Mouse (Mus musculus) hindbrain, embryonic 13.5 days (tissue): Measurements from ENCODE around the gene Vangl1. TPM values are rescaled to one million over a fixed set of nuclear protein-coding genes. Genes with fewer than 3 reads are reported as not detected.

ENCODE experiments used
- ATAC-seq: fragments of 200-750 bp; cut with Nextera tagmentation; 2 replicates; pipeline ENCODE4 v1.8.0; 2017; ENCODE audit warnings: moderate TSS enrichment; ENCODE audit not compliant: low FRiP score
- H3K27ac ChIP-seq: fragments of 300-500 bp; sonication (generic); 2 replicates; pipeline ENCODE4 v1.5.1; 2015; ENCODE audit warnings: inconsistent platforms, mild to moderate bottlenecking, moderate library complexity
- H3K27me3 ChIP-seq: fragments of 300-500 bp; sonication (generic); 2 replicates; pipeline ENCODE4 v1.6.1; 2015; ENCODE audit warnings: mild to moderate bottlenecking, inconsistent platforms
- H3K36me3 ChIP-seq: fragments of 300-500 bp; sonication (generic); 2 replicates; pipeline ENCODE4 v1.6.1; 2015; ENCODE audit warnings: mild to moderate bottlenecking, inconsistent platforms
- H3K4me1 ChIP-seq: fragments of 300-500 bp; sonication (generic); replicated peaks from 2 replicates; pipeline ENCODE4 v1.6.1; 2015; ENCODE audit warnings: inconsistent platforms
- H3K4me2 ChIP-seq: fragments of 300-500 bp; sonication (generic); 2 replicates; pipeline ENCODE4 v1.6.1; 2015; ENCODE audit warnings: inconsistent platforms, mild to moderate bottlenecking, moderate library complexity
- H3K4me3 ChIP-seq: fragments of 300-500 bp; sonication (generic); 2 replicates; pipeline ENCODE4 v1.5.1; 2015; ENCODE audit warnings: mild to moderate bottlenecking, inconsistent platforms
- H3K9ac ChIP-seq: fragments of 300-500 bp; sonication (generic); 2 replicates; pipeline ENCODE4 v1.6.1; 2015; ENCODE audit warnings: mild to moderate bottlenecking, inconsistent platforms
- H3K9me3 ChIP-seq: fragments of 300-500 bp; sonication (generic); 2 replicates; pipeline ENCODE4 v1.6.1; 2016; ENCODE audit warnings: inconsistent platforms
- WGBS: fragments of 180-500 bp; shearing (Covaris S2); methylation state at CpG from one replicate; pipeline ENCODE4 v1.1.7; 2015; 5-methylcytosine and 5-hydroxymethylcytosine counted together
- polyA plus RNA-seq: library from polyadenylated mRNA; unstranded; fragments of >200 nt; fragmentation: Nextera tagmentation; extraction: Ambion mirVana; gene quantifications from 2 replicates; pipeline ENCODE4 v1.2.1, GENCODE M21; 2015

Gene Vangl1
- 7.0 and 7.2 TPM in 2 replicates for polyA plus RNA-seq

DNA sequence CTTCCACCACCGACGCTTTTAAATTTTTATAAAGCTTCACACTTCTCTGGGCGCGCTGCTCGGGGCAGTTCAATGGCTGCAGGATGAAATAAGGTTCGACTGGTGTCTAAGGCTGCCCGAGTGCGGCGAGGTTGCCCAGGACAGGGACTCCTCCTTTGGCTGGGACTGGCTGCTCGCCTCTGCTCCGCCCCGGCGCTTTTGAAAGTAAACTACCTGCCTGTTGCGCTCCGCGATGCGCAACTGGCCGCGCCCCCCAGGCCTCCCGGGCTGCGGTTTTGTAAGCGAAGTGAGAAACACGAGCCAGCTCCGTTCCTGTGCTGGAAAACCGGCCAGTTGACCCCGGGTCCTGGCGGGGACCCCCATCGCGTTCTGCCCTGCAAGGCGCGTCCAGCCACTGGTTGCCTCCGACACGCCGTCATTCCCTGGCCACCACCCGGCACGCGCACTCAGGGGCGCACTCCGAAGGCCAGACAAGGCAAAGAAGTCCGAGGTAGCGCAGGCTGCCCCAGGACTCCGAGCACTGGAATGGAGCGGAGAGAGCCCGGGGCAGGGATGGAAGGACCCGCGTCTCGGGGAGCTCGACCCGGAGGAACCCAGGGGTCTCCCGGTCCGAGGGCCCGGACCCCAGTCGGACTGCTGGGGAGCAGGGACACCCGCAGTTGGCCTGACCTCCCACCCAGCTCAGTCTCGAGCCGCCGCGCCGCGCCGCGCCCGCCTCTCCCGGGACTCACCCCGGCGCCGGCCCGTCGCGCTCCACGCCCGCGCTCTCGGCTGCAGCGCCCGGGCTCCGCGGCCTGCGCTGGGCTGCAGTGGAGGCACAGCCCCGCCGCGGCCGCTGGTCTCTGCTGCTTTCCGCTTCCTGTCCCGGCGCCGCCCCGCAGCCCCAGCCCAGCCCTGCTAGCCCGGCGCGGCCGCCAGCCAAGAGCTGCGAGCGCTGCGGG lies at the start of gene Vangl1:
Vangl1 (minus strand) TSS at position 913 of the 941 bp plus-strand sequence.
- peak within 1 kb of the TSS; percentile 76 for H3K9ac ChIP-seq
- no peaks in the 10 kb centered on the region for H3K36me3 ChIP-seq
- WGBS: under 1% methylated on average over 60 of the region's 95 CpGs
- peaks cover 42% of the 10 kb centered on the region for H3K4me1 ChIP-seq
- peak within 1 kb of the TSS; percentile 65 for H3K27ac ChIP-seq
- H3K9me3 ChIP-seq: no peaks in the 10 kb centered on the region
- H3K4me3 ChIP-seq: peak within 1 kb of the TSS; percentile 54
- peak within 1 kb of the TSS; percentile 94 for H3K4me2 ChIP-seq
- peaks cover 75% of the 10 kb centered on the region for H3K27me3 ChIP-seq
- ATAC-seq: peak; percentile 87

DNA sequence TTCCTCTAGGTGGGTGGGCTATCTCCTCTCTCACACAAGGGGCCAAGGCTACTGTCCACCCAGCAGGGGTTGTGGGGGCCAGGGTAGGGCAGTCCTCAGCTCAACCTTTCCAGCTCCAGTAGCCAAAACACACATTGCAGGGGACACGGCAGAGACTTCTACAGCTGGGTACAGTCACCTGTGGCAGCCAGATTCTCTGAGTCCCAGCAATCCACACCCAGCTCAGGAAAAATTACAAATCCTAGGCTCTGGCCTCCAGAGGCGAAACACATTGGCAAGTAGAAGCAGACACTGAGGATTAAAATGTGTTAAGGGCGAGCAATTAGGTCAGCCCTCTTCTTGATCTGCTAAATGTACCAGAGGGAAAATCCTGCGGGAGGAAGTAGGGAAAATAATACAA lies 49.1 kb upstream of the Vangl1 start:
- 72% methylated on average over 4 of the region's 4 CpGs for WGBS
- Histone ChIP-seq H3K36me3 (no peaks in the 10 kb centered on the region), H3K4me1 (no peaks in the 10 kb centered on the region), H3K4me2 (no peak overlapping the region), H3K9ac (no peak overlapping the region), H3K27ac (no peak overlapping the region), H3K9me3 (peaks cover 4% of the 10 kb centered on the region; the same call in 1 of the 2 replicates), H3K27me3 (no peaks in the 10 kb centered on the region), H3K4me3 (no peak overlapping the region)
- ATAC-seq: no peak

DNA sequence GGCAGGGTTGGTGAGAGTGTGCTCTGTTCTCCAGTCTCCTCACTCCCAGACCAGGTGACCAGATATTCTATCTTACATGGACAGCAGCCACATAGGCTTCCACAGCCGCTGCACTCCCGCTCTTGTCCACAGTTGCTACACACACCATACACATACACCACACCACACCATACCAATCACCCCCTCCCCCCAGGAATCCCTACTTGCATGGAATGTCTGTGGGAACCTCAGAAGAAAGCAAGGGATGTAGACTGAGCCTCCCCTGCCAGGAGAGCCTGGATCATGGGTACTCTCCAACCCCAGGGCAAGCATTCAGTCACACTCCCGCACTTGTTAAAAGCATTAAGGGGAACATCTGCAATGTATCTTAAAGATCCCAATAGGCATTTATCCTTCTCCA lies 48.4 kb upstream of the Vangl1 start:
- H3K4me2 ChIP-seq: no peak overlapping the region
- no peak overlapping the region for H3K27ac ChIP-seq
- 90% methylated on average over 3 of the region's 3 CpGs for WGBS
- H3K4me3 ChIP-seq: no peak overlapping the region
- no peak overlapping the region for H3K9ac ChIP-seq
- H3K9me3 ChIP-seq: peaks cover 4% of the 10 kb centered on the region; the same call in 1 of the 2 replicates
- ATAC-seq: no peak
- no peaks in the 10 kb centered on the region for H3K36me3 ChIP-seq
- H3K4me1 ChIP-seq: no peaks in the 10 kb centered on the region
- H3K27me3 ChIP-seq: no peaks in the 10 kb centered on the region

DNA sequence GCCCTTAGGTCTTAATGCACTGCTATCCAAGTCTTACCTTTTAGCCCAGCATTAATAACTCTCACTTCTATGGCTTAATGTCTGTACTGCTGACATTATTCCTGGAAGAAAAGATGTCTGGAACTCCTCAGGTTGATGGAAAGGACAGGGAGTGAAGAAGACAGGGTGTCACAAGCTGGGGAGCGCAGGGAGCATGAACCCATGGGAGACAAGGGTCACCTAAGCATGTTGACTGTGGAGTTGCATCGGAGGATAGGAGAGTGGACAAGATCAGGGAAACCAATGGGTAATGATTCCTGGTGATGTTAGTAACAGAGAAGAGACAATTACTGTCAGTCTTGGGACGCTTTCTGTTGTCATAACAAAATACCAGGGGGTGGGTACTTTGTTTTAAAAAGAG lies 46.4 kb upstream of the Vangl1 start:
- H3K4me2 ChIP-seq: no peak overlapping the region
- 94% methylated on average over 3 of the region's 3 CpGs for WGBS
- no peak overlapping the region for H3K4me3 ChIP-seq
- H3K4me1 ChIP-seq: no peaks in the 10 kb centered on the region
- no peaks in the 10 kb centered on the region for H3K27me3 ChIP-seq
- no peak for ATAC-seq
- no peak overlapping the region for H3K9ac ChIP-seq
- peaks cover 4% of the 10 kb centered on the region; the same call in 1 of the 2 replicates for H3K9me3 ChIP-seq
- H3K27ac ChIP-seq: no peak overlapping the region
- no peaks in the 10 kb centered on the region for H3K36me3 ChIP-seq

DNA sequence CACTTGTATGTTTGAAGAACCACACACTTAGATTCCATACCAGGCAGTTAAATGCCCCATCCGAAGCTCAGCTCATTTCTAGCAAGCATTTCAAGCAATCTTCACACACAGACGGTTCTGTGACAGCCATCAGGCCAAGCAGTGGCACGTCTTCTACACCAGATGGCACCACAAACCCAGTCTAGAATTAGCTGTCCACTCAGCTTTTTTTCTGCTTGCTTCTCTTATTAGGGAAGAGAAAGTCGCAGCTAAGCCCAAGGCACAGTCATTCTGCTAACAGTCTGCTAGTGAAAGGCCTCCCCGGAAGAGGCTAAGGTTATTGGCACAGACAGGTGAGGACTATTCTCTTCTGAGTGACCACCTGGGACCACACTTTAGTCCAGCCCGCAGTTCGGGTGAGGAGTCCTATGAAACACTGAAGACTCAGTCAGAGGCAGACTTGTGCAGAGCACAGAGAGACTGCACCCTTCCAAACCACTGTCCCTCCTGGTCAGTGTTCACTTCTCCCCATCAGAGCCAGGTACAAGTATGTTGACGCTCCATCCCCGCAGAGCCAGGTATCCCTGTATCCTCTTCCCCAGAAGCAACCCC lies 45.0 kb upstream of the Vangl1 start:
- Histone ChIP-seq H3K4me2 (no peak overlapping the region), H3K27me3 (no peaks in the 10 kb centered on the region), H3K4me3 (no peak overlapping the region), H3K27ac (no peak overlapping the region), H3K4me1 (no peaks in the 10 kb centered on the region), H3K9me3 (peaks cover 4% of the 10 kb centered on the region; the same call in 1 of the 2 replicates), H3K9ac (no peak overlapping the region), H3K36me3 (no peaks in the 10 kb centered on the region)
- 55% methylated on average over 9 of the region's 9 CpGs for WGBS
- peak; percentile 67 for ATAC-seq

DNA sequence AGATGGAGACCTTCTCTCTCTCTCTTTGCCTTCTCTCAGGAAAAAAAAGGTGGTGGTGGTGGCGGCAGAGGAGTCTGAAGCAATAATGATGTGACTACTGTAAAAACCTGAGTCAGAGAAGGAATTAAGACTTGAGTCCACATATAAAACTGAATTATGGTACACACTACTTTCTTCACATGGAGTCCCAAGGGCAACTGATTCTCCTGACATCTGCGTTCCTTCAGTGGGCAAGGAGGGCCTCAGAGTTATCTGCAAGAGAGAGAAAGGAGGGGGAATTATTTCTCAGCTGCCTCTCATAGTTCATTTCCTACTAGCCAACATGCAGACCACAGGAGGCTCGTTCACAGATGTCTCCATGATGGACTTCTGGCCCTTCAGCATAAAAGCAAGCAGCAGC lies 40.1 kb upstream of the Vangl1 start:
- H3K27ac ChIP-seq: no peak overlapping the region
- no peaks in the 10 kb centered on the region for H3K27me3 ChIP-seq
- no peaks in the 10 kb centered on the region for H3K4me1 ChIP-seq
- H3K4me2 ChIP-seq: no peak overlapping the region
- no peaks in the 10 kb centered on the region for H3K9me3 ChIP-seq
- H3K4me3 ChIP-seq: no peak overlapping the region
- WGBS: 87% methylated on average over 3 of the region's 3 CpGs
- H3K9ac ChIP-seq: no peak overlapping the region
- ATAC-seq: no peak
- no peaks in the 10 kb centered on the region for H3K36me3 ChIP-seq

DNA sequence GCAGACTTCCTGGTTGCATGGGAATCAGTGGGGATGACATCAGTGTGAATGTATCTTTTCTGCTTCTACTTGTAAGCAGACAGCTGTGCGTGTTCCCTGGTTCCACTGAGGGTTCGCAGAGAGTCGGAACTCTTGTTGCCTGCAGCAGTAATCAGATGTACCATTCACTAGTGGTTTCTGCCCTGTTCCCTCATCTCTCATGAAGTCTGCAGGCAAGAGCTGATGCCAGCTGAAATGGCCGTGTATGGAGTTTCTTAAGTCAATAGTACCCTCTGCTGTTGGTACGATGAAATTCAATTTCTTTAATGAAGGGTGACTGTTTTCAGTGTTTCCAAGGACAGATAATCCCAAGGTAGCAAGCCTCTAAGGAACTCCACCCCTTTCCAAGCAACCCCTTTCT lies 38.4 kb upstream of the Vangl1 start:
- WGBS: 42% methylated on average over 5 of the region's 5 CpGs
- ATAC-seq: 0 out of 2 replicates have a peak, but pooled peaks have one; percentile 63

DNA sequence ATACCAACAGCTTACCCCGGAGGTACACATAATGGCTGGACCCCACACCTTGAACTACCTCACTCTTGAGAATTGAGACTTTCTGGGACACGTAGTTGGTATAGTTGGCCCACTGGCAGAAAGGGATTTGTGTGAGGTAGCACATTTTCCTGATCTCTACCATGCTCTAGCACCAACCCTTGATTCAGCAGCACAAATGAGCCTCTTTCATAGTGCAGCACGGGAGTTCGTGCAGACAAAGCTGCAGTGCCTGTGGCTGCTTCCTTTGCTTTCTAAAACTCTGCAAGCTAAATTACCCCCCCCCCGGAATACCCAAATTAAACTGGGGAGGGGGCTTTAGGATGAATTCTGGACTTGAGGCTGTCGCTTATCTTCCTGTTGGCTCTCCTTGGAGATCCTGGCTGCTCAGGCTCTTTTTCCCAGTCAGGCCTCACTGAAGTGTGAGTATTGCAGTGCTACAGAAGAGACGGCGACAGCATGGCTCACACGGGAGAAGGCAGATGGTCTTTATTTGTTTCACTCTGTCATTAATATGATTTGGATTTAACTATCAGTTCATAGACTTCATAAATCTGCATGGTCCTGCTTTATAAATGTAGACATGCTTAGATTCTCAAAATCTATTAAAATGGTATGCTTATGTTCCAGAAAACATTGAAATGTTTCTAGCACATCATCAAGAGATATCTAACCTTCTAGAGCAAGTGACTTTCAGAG lies 27.1 kb upstream of the Vangl1 start:
- Histone ChIP-seq H3K36me3 (no peaks in the 10 kb centered on the region), H3K4me3 (no peak overlapping the region), H3K9me3 (peaks cover 16% of the 10 kb centered on the region), H3K9ac (no peak overlapping the region), H3K27ac (no peak overlapping the region), H3K27me3 (no peaks in the 10 kb centered on the region), H3K4me1 (no peaks in the 10 kb centered on the region), H3K4me2 (no peak overlapping the region)
- no peak for ATAC-seq
- 85% methylated on average over 9 of the region's 9 CpGs for WGBS

More for the DNA sequence above, 38.4 kb upstream of the Vangl1 start:
- Histone ChIP-seq H3K4me1 (no peaks in the 10 kb centered on the region), H3K9me3 (peaks cover 4% of the 10 kb centered on the region; the same call in 1 of the 2 replicates), H3K36me3 (no peaks in the 10 kb centered on the region), H3K4me2 (no peak overlapping the region), H3K9ac (no peak overlapping the region), H3K4me3 (no peak overlapping the region), H3K27ac (no peak overlapping the region), H3K27me3 (no peaks in the 10 kb centered on the region)

DNA sequence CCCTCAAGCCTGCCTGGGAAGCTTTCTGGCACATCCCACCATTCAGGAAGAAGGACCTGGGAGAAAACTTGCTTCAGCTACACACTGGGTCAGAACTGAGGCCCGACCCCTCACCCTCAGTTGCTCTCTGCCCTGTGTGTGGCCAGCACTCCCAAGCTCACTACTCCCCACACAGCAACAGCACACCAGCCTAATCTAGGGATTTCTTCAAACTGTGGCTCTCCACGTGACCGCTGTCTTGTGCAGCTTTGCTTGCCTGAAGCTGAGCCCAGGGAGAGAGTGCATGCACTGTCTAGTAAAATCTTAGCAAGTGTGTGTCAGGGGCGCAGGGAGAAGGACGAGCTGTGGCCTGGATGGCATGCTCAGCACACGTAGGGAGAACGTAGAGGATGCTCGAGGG lies 18.3 kb upstream of the Vangl1 start:
- Histone ChIP-seq H3K27me3 (0 out of 2 replicates have a peak, but pooled peaks cover 3% of the 10 kb centered on the region), H3K9ac (no peak overlapping the region), H3K4me3 (no peak overlapping the region), H3K4me1 (peaks cover 5% of the 10 kb centered on the region; the same call in 1 of the 2 replicates), H3K4me2 (no peak overlapping the region), H3K9me3 (peaks cover 5% of the 10 kb centered on the region; the same call in 1 of the 2 replicates), H3K27ac (no peak overlapping the region), H3K36me3 (no peaks in the 10 kb centered on the region)
- 93% methylated on average over 8 of the region's 8 CpGs for WGBS
- ATAC-seq: no peak

DNA sequence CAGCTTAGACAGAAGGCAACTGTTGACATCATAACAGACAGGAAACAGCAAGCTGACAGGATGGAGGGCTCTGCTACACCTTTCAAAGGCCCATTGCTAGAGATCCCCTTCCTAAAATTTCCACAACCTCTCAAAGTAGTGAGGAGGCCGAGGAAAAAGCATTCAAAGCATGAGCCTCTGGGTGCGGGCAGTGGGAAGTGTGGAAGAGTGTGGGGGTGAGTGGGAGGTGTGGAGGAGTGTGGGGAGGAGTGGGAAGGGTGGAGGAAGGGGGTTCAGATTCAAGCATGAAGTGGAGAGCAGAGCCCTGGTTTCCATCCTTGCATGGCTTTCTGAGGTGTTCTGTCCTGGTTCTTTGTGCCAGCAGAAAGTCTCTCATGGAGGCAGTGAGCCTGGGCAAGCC lies 13.8 kb upstream of the Vangl1 start:
- WGBS: 98% methylated on average over 2 of the region's 2 CpGs
- H3K9ac ChIP-seq: no peak overlapping the region

DNA sequence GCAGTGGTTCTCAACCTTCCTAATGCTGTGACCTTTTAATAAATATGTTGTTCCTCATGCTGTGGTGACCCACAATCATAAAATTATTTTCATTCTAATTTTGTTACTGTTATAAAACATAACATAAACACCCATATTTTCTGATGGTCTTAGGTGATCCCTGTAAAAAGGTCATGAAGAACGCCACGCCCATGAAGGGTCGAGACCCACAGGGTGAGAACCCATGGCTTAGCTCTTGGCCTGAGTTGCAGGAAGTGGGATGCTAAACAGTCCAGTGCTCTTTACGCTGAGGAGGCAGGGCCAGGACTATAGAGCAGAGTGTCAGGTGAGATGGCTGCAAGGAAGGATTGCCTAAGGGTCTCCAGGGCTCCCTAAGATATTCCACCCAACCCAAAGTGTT lies 10.2 kb upstream of the Vangl1 start:
- Histone ChIP-seq H3K36me3 (no peaks in the 10 kb centered on the region), H3K27ac (no peak overlapping the region)
- 90% methylated on average over 4 of the region's 4 CpGs for WGBS

More for the DNA sequence above, 13.8 kb upstream of the Vangl1 start:
- Histone ChIP-seq H3K27me3 (no peaks in the 10 kb centered on the region), H3K4me3 (no peak overlapping the region), H3K4me1 (peaks cover 5% of the 10 kb centered on the region; the same call in 1 of the 2 replicates), H3K36me3 (no peaks in the 10 kb centered on the region), H3K9me3 (no peaks in the 10 kb centered on the region), H3K4me2 (no peak overlapping the region), H3K27ac (no peak overlapping the region)
- ATAC-seq: no peak

DNA sequence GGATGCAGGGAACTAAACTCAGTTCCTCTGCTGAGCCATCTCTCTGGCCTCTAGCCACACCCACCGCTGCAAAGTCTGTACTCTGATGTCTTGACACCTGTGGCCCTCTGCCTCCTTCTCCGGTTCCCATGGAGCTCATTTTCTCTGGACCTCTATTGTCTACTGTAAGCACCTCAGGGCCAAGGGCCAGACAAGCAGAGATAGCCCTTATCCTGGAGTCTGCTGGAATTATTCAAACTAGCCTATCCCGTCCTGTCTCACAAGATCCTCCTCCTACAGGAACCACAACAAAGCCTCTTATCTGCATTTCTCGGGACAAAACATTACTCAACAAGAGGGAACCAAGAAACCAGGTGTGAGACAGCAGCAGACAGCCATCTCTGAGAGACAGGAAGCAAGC lies 9.8 kb upstream of the Vangl1 start:
- no peaks in the 10 kb centered on the region for H3K36me3 ChIP-seq
- 0 out of 2 replicates have a peak, but pooled peaks cover 3% of the 10 kb centered on the region for H3K27me3 ChIP-seq
- no peak overlapping the region for H3K4me2 ChIP-seq
- H3K9ac ChIP-seq: no peak overlapping the region
- no peaks in the 10 kb centered on the region for H3K4me1 ChIP-seq
- no peaks in the 10 kb centered on the region for H3K9me3 ChIP-seq
- no peak overlapping the region for H3K4me3 ChIP-seq
- 66% methylated on average over 4 of the region's 4 CpGs for WGBS
- ATAC-seq: no peak
- H3K27ac ChIP-seq: no peak overlapping the region

More for the DNA sequence above, 10.2 kb upstream of the Vangl1 start:
- H3K9ac ChIP-seq: no peak overlapping the region
- no peaks in the 10 kb centered on the region for H3K4me1 ChIP-seq
- H3K4me3 ChIP-seq: no peak overlapping the region
- ATAC-seq: no peak
- H3K27me3 ChIP-seq: 0 out of 2 replicates have a peak, but pooled peaks cover 3% of the 10 kb centered on the region
- no peaks in the 10 kb centered on the region for H3K9me3 ChIP-seq
- H3K4me2 ChIP-seq: no peak overlapping the region
